Mouse (Mus musculus): ENCODE results near the gene Olfr1287. TPM values are rescaled to one million over a fixed set of nuclear protein-coding genes. Genes with fewer than 3 reads are reported as not detected.

Gene Olfr1287
- not detected in 2 replicates for polyA plus RNA-seq (2012)

DNA sequence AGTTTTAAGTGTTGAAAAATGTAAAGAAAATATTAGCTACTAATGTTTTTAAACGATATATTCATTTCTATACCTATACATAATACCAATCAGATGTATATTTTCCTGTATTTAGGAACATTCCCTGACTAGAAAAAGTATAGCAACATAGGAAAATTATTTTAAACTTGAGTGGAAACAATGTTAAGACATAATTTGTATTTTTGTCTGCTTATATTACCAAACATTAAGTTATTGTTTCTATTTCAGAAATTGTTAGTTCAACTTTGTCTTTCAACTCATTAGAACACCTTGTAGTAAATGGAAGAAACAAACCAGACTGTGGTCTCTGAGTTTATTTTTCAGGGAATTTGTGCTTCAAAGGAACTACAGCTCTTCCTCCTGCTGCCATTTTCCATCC is at the start of gene Olfr1287:
Olfr1287 (plus strand) TSS at position 301 of the 400 bp plus-strand sequence.
- TF ChIP-seq GATA1 (IDR thresholded peaks at IDR 0.05; ENCODE audit: low read length), result no peak

DNA sequence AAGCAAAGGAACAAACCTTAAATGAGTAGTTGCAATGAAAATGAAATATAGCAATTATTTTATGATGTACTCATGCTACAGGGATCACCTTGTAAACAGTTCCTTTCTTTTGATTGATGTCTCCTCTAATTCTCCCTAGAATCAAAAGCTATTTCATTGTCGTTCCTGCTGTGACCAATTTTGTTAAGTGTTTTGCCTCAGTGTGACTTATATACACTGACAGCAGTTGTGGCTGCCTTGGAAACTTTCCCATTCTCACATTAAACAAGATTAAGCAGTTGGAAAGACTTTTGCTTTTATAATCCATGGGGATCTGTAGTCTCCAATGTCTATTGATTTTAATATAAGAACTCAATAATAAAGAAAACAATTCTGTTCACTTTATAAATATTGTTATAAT is 26.0 kb upstream of the Olfr1287 start, which contains the start of gene Olfr1286:
Olfr1286 (minus strand) TSS at position 185 of the 400 bp plus-strand sequence.
- no peak for TF ChIP-seq GATA1 (IDR thresholded peaks at IDR 0.05; ENCODE audit: low read length)

- TF ChIP-seq GATA1 (IDR thresholded peaks at IDR 0.05; ENCODE audit: low read length), result no peak
Measured at GRCm38 (mm10) chr2:111473801-111474200, 24.9 kb downstream of the Olfr1287 start, which contains the start of gene Olfr1288. Olfr1288 (plus strand) TSS chr2:111474101.

DNA sequence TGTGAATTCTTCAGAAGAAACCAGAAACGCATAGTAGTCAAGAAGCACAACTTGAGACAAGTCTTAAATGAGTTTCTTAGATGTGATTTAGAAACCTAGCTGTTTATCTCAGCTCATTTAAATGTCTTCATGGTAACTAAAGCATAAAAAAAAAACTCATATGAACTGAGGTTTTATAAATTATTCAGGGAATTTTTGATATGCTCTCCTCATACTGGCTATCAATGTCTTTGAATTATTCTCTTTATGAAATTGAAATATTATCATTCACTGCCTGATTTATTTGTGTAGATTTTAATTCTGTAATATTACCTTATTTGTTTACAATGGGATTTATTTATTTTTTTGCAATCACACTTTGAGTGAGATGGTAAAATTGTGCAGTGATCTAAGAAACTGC is 31.6 kb downstream of the Olfr1287 start, which contains the start of gene Olfr1289:
Olfr1289 (plus strand) TSS at position 301 of the 400 bp plus-strand sequence.
- TF ChIP-seq GATA1 (IDR thresholded peaks at IDR 0.05; ENCODE audit: low read length), result no peak

- no peak for TF ChIP-seq GATA1 (IDR thresholded peaks at IDR 0.05; ENCODE audit: low read length)
Measured at GRCm38 (mm10) chr2:111493729-111494128, 44.8 kb downstream of the Olfr1287 start, which contains the start of gene Olfr1290. Olfr1290 (minus strand) TSS chr2:111493829.

- TF ChIP-seq GATA1 (IDR thresholded peaks at IDR 0.05; ENCODE audit: low read length), result no peak
Measured at GRCm38 (mm10) chr2:111496880-111497279, 47.9 kb downstream of the Olfr1287 start, which contains the start of gene Olfr1291-ps1. Olfr1291-ps1 (plus strand) TSS chr2:111497180.

Other genes starting within 250 kb of the Olfr1287 start
- not detected in 2 replicates for gene 4930430A15Rik, start 219.5 kb upstream of the Olfr1287 start, polyA plus RNA-seq (2012)
- not detected in 2 replicates for gene Olfr1275, start 213.9 kb upstream of the Olfr1287 start, polyA plus RNA-seq (2012)
- gene Olfr1276, start 194.6 kb upstream of the Olfr1287 start, polyA plus RNA-seq (2012), result not detected in 2 replicates
- gene Olfr1277, start 175.0 kb upstream of the Olfr1287 start, polyA plus RNA-seq (2012), result not detected in 2 replicates
- not detected in 2 replicates for gene Olfr1278, start 159.0 kb upstream of the Olfr1287 start, polyA plus RNA-seq (2012)
- not detected in 2 replicates for gene Olfr1279, start 148.5 kb upstream of the Olfr1287 start, polyA plus RNA-seq (2012)
- not detected in 2 replicates for gene Olfr1280, start 135.1 kb upstream of the Olfr1287 start, polyA plus RNA-seq (2012)
- not detected in 2 replicates for gene Olfr1281, start 122.6 kb upstream of the Olfr1287 start, polyA plus RNA-seq (2012)
- not detected in 2 replicates for gene Olfr1282, start 113.1 kb upstream of the Olfr1287 start, polyA plus RNA-seq (2012)
- not detected in 2 replicates for gene Olfr1283, start 82.4 kb upstream of the Olfr1287 start, polyA plus RNA-seq (2012)
- gene Olfr1284, start 73.6 kb upstream of the Olfr1287 start, polyA plus RNA-seq (2012), result not detected in 2 replicates
- not detected in 2 replicates for gene Olfr1286, start 26.0 kb upstream of the Olfr1287 start, polyA plus RNA-seq (2012)
- gene Olfr1288, start 25.0 kb downstream of the Olfr1287 start, polyA plus RNA-seq (2012), result not detected in 2 replicates
- not detected in 2 replicates for gene Olfr1289, start 31.7 kb downstream of the Olfr1287 start, polyA plus RNA-seq (2012)
- gene Olfr1290, start 44.7 kb downstream of the Olfr1287 start, polyA plus RNA-seq (2012), result not detected in 2 replicates
- not detected in 2 replicates for gene Olfr1291-ps1, start 48.0 kb downstream of the Olfr1287 start, polyA plus RNA-seq (2012)
- gene Olfr1293-ps, start 76.1 kb downstream of the Olfr1287 start, polyA plus RNA-seq (2012), result not detected in 2 replicates
- not detected in 2 replicates for gene Olfr1294, start 91.1 kb downstream of the Olfr1287 start, polyA plus RNA-seq (2012)
- not detected in 2 replicates for gene Olfr1295, start 120.5 kb downstream of the Olfr1287 start, polyA plus RNA-seq (2012)
- not detected in 2 replicates for gene Olfr1297, start 177.4 kb downstream of the Olfr1287 start, polyA plus RNA-seq (2012)
- not detected in 2 replicates for gene Olfr1298, start 200.1 kb downstream of the Olfr1287 start, polyA plus RNA-seq (2012)
- gene Olfr1299, start 212.3 kb downstream of the Olfr1287 start, polyA plus RNA-seq (2012), result not detected in 2 replicates

Measured in G1E-ER4 (cell line).